Mouse (Mus musculus) cerebral cortex, adult 2 months (tissue): ENCODE data around the gene Gm14743.

Source experiments
- WGBS: fragments of 180-500 bp; shearing (Covaris S2); methylation state at CpG from one replicate; pipeline ENCODE4 v1.1.7; 2018; 5-methylcytosine and 5-hydroxymethylcytosine counted together

Gene Gm14743

GRCm38 (mm10) chrX:78245821-78246220 is at the start of gene Gm14743:
TSS of gene Gm14743 (minus strand) at chrX:78245921.
- no CpG with 5 or more reads among the region's 3 CpGs for WGBS

- 93% methylated on average over 5 of the region's 5 CpGs for WGBS
Observed at GRCm38 (mm10) chrX:78202829-78203228, 42.9 kb downstream of the Gm14743 start.

GRCm38 (mm10) chrX:78202220-78202619 is 43.5 kb downstream of the Gm14743 start:
- WGBS = 54% methylated on average over 1 of the region's 1 CpGs
